Mouse (Mus musculus) lung, adult 2 months (tissue): ENCODE measurements around the gene H2afz. TPM values are rescaled to one million over a fixed set of nuclear protein-coding genes. Genes with fewer than 3 reads are reported as not detected.
"Not testable (repeated sequence)": the region's sequence is repeated elsewhere in the genome, so short reads cannot be mapped to it uniquely, and the experiment has no call there.

ENCODE experiments used
- DNase-seq: peaks from one replicate; pipeline ENCODE4 v3.0.0; 2022
- H3K4me1 ChIP-seq: fragments of 200-500 bp; 2 replicates; pipeline ENCODE4 v1.6.1; 2011; ENCODE audit warnings: low read length; ENCODE audit not compliant: control insufficient read depth, insufficient read depth
- H3K4me3 ChIP-seq: fragments of 200-500 bp; replicated peaks from 2 replicates; pipeline ENCODE3; 2011; ENCODE audit warnings: low read depth, mild to moderate bottlenecking, control low read depth, low read length; ENCODE audit errors: extremely low read depth
- CTCF ChIP-seq: fragments of 200-500 bp; IDR thresholded peaks from 2 replicates; pipeline ENCODE4 v1.5.1; 2011; ENCODE audit warnings: mild to moderate bottlenecking, low read length, control low read depth; ENCODE audit not compliant: insufficient read depth
- POLR2A ChIP-seq: fragments of 200-500 bp; IDR thresholded peaks from 2 replicates; pipeline ENCODE4 v1.6.1; 2011; ENCODE audit warnings: low read depth, mild to moderate bottlenecking, control low read depth, low read length, borderline replicate concordance; ENCODE audit errors: extremely low read depth
- WGBS: fragments of 180-500 bp; shearing (Covaris S2); methylation state at CpG from one replicate; pipeline ENCODE4 v1.1.7; 2018; 5-methylcytosine and 5-hydroxymethylcytosine counted together
- polyA plus RNA-seq: library from polyadenylated mRNA; depleted of rRNA; stranded (reverse); fragments of >200 nt; gene quantifications from 2 replicates; pipeline ENCODE4 v1.2.3, GENCODE M21; 2012

Gene H2afz
- polyA plus RNA-seq, 1 experiment, result 400 TPM

GRCm38 (mm10) chr3:137842944-137843343, 21.3 kb upstream of the H2afz start:
- H3K4me1 ChIP-seq, result no peaks in the 10 kb centered on the region
- no peak overlapping the region for H3K4me3 ChIP-seq
- 84% methylated on average over 1 of the region's 1 CpGs for WGBS
- TF ChIP-seq POLR2A, result no peak
- TF ChIP-seq CTCF, result no peak
- DNase-seq, result no peak

- H3K4me3 ChIP-seq, result no peak overlapping the region
- no peaks in the 10 kb centered on the region for H3K4me1 ChIP-seq
- 91% methylated on average over 3 of the region's 3 CpGs for WGBS
- DNase-seq, result no peak
- TF ChIP-seq CTCF (no peak), POLR2A (no peak)
Measured at GRCm38 (mm10) chr3:137844263-137844662, 20.0 kb upstream of the H2afz start.

- H3K4me1 ChIP-seq, result no peaks in the 10 kb centered on the region
- H3K4me3 ChIP-seq, result no peak overlapping the region
- DNase-seq, result no peak
- WGBS, result 72% methylated on average over 5 of the region's 5 CpGs
- TF ChIP-seq POLR2A, result no peak
Measured at GRCm38 (mm10) chr3:137846552-137846951, 17.7 kb upstream of the H2afz start.

- no peak for DNase-seq
- WGBS, result 67% methylated on average over 9 of the region's 9 CpGs
- TF ChIP-seq POLR2A (no peak), CTCF (no peak)
- H3K4me3 ChIP-seq, result no peak overlapping the region
- no peaks in the 10 kb centered on the region for H3K4me1 ChIP-seq
Measured at GRCm38 (mm10) chr3:137848354-137848753, 15.9 kb upstream of the H2afz start.

GRCm38 (mm10) chr3:137849697-137850096, 14.6 kb upstream of the H2afz start:
- H3K4me1 ChIP-seq, result no peaks in the 10 kb centered on the region
- no peak overlapping the region for H3K4me3 ChIP-seq
- TF ChIP-seq CTCF, result no peak
- TF ChIP-seq POLR2A, result no peak
- WGBS, result 77% methylated on average over 5 of the region's 5 CpGs
- DNase-seq, result no peak

GRCm38 (mm10) chr3:137851196-137851595, 13.1 kb upstream of the H2afz start:
- TF ChIP-seq POLR2A (no peak), CTCF (no peak)
- Histone ChIP-seq H3K4me3 (no peak overlapping the region), H3K4me1 (no peaks in the 10 kb centered on the region)
- WGBS, result 95% methylated on average over 2 of the region's 2 CpGs
- no peak for DNase-seq

- WGBS, result 62% methylated on average over 1 of the region's 1 CpGs
- not testable (repeated sequence) for H3K4me3 ChIP-seq, H3K4me1 ChIP-seq, DNase-seq
Measured at GRCm38 (mm10) chr3:137853011-137853410, 11.3 kb upstream of the H2afz start.

- no peak overlapping the region for H3K4me3 ChIP-seq
- DNase-seq, result no peak
- TF ChIP-seq POLR2A (no peak), CTCF (no peak)
- H3K4me1 ChIP-seq, result no peaks in the 10 kb centered on the region
- WGBS, result 66% methylated on average over 3 of the region's 3 CpGs
Measured at GRCm38 (mm10) chr3:137855328-137855727, 9.0 kb upstream of the H2afz start.

GRCm38 (mm10) chr3:137856061-137856460, 8.2 kb upstream of the H2afz start:
- Histone ChIP-seq H3K4me1 (no peaks in the 10 kb centered on the region), H3K4me3 (no peak overlapping the region)
- WGBS, result 64% methylated on average over 7 of the region's 7 CpGs
- DNase-seq, result no peak
- TF ChIP-seq CTCF (no peak), POLR2A (no peak)

- DNase-seq, result no peak
Measured at GRCm38 (mm10) chr3:137860394-137861170, 3.7 kb upstream of the H2afz start.

More at GRCm38 (mm10) chr3:137860394-137861170, 3.7 kb upstream of the H2afz start:
- H3K4me1 ChIP-seq, result no peaks in the 10 kb centered on the region
- H3K4me3 ChIP-seq, result no peak overlapping the region
- TF ChIP-seq POLR2A (no peak), CTCF (no peak)
- 49% methylated on average over 8 of the region's 8 CpGs for WGBS
